Mouse (Mus musculus): Measurements from ENCODE around the gene Sfpq.

DNA sequence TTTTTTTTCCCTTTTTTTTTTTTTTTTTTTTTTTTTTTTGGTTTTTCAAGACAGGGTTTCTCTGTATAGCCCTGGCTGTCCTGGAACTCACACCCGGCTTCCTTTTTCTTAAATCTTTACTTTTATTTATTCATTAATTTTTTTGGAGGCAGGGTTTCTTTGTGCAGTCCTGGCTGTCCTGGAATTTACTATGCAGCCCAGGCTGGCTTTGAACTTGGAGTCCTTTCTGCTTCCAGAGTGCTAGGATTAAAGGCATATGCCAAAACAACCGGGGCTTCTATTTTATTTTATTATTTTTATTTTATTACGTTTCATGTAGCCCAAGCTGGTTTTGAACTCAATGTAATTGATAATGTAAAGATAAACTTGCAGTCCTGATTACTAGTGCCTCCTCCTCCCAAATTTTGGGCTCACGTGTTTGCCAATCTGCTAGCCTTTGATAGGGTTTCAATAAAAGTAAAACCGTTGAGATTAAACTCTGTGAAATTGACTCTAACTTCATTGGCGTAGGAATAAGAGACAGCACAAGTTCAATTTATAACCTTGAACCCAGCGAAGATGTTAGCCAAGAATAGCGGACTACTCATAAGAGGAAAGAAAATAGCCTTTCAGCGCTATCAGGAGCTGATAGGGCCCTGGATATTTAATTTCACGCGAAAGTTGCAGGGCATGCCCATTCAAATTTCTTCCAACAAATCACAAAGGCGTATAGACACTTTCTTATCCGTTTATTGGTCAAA, 543 bp upstream of the Sfpq start:
- TF ChIP-seq CTCF (IDR thresholded peaks at IDR 0.05; ENCODE audit: low read depth) = no peak
- TF ChIP-seq EP300 (IDR thresholded peaks at IDR 0.05; ENCODE audit: low read depth) = 0 out of 2 replicates have a peak, but pooled peaks have one; percentile 7

Measured in heart, postnatal 0 days (tissue).